Mouse (Mus musculus) kidney, postnatal 10 days (tissue): Measurements from ENCODE around the gene Gm4836.
"Not testable (repeated sequence)": the region's sequence is repeated elsewhere in the genome, so short reads cannot be mapped to it uniquely, and the experiment has no call there.

ENCODE experiments used
- DNase-seq: peaks from one replicate; pipeline ENCODE4 v3.0.0; 2021; ENCODE audit warnings: mixed read lengths

Gm4836 gene

GRCm38 (mm10) chrX:28293532-28293931, at the start of gene Gm4836:
Gene Gm4836 (minus strand): TSS chrX:28293632.
- DNase-seq: not testable (repeated sequence)
